Mouse (Mus musculus) embryonic facial prominence, embryonic 14.5 days (tissue): Measurements from ENCODE around the gene Mov10l1. TPM values are rescaled to one million over a fixed set of nuclear protein-coding genes. Genes with fewer than 3 reads are reported as not detected.

Source experiments
- ATAC-seq: fragments of 200-750 bp; cut with Nextera tagmentation; 2 replicates; pipeline ENCODE4 v1.8.0; 2017; ENCODE audit warnings: low read depth, moderate number of reproducible peaks, moderate TSS enrichment
- DNase-seq: peaks from one replicate; pipeline ENCODE4 v3.0.0-alpha.2; 2015; ENCODE audit warnings: low spot score
- H3K27ac ChIP-seq: fragments of 300-500 bp; sonication (generic); replicated peaks from 2 replicates; pipeline ENCODE4 v1.5.1; 2014; ENCODE audit warnings: low read depth, mild to moderate bottlenecking, low read length, moderate library complexity
- H3K27me3 ChIP-seq: fragments of 300-500 bp; sonication (generic); replicated peaks from 2 replicates; pipeline ENCODE4 v1.6.1; 2014; ENCODE audit warnings: low read length; ENCODE audit not compliant: control insufficient read depth, insufficient read depth
- H3K36me3 ChIP-seq: fragments of 300-500 bp; sonication (generic); 2 replicates; pipeline ENCODE4 v1.6.1; 2014; ENCODE audit warnings: low read length, mixed read lengths; ENCODE audit not compliant: control insufficient read depth, insufficient read depth
- H3K4me1 ChIP-seq: fragments of 300-500 bp; sonication (generic); 2 replicates; pipeline ENCODE4 v1.6.1; 2014; ENCODE audit warnings: antibody characterized with exemption, low read length; ENCODE audit not compliant: control insufficient read depth, insufficient read depth
- H3K4me2 ChIP-seq: fragments of 300-500 bp; sonication (generic); 2 replicates; pipeline ENCODE4 v1.6.1; 2014; ENCODE audit warnings: low read depth, mild to moderate bottlenecking, low read length, moderate library complexity, mixed read lengths
- H3K4me3 ChIP-seq: fragments of 300-500 bp; sonication (generic); 2 replicates; pipeline ENCODE4 v1.5.1; 2014; ENCODE audit warnings: low read depth, mild to moderate bottlenecking, low read length
- H3K9ac ChIP-seq: fragments of 300-500 bp; sonication (generic); 2 replicates; pipeline ENCODE4 v1.6.1; 2014; ENCODE audit warnings: low read depth, mild to moderate bottlenecking, low read length, moderate library complexity, mixed read lengths
- H3K9me3 ChIP-seq: fragments of 300-500 bp; sonication (generic); 2 replicates; pipeline ENCODE4 v1.6.1; 2016; ENCODE audit warnings: low read length; ENCODE audit not compliant: control insufficient read depth
- WGBS: fragments of 180-500 bp; shearing (Covaris S2); extraction: QIAGEN DNeasy Blood & Tissue Kit; methylation state at CpG from one replicate; pipeline ENCODE4 v1.1.7; 2014; 5-methylcytosine and 5-hydroxymethylcytosine counted together
- polyA plus RNA-seq: library from polyadenylated mRNA; unstranded; fragments of >200 nt; fragmentation: Nextera tagmentation; extraction: Ambion mirVana; gene quantifications from 2 replicates; pipeline ENCODE4 v1.2.1, GENCODE M21; 2014

Gene Mov10l1
- polyA plus RNA-seq, 1 experiment from 2014 or later = 0.26 TPM

- no peak for DNase-seq
- Histone ChIP-seq H3K9me3 (no peaks in the 10 kb centered on the region), H3K9ac (no peak overlapping the region), H3K4me2 (no peak overlapping the region), H3K4me1 (no peaks in the 10 kb centered on the region), H3K27me3 (peaks cover 59% of the 10 kb centered on the region), H3K27ac (no peak overlapping the region), H3K36me3 (no peaks in the 10 kb centered on the region), H3K4me3 (no peak overlapping the region)
- 80% methylated on average over 5 of the region's 5 CpGs for whole genome bisulfite sequencing
- no peak for ATAC-seq
Measured at GRCm38 (mm10) chr15:89062518-89062910, 79.8 kb downstream of the Mov10l1 start.

GRCm38 (mm10) chr15:89063001-89063400 is 80.3 kb downstream of the Mov10l1 start:
- H3K4me1 ChIP-seq = no peaks in the 10 kb centered on the region
- no peak overlapping the region for H3K27ac ChIP-seq
- DNase-seq (no peak), ATAC-seq (no peak)
- no peaks in the 10 kb centered on the region for H3K36me3 ChIP-seq
- no peak overlapping the region for H3K4me2 ChIP-seq
- no peaks in the 10 kb centered on the region for H3K9me3 ChIP-seq
- no peak overlapping the region for H3K4me3 ChIP-seq
- 69% methylated on average over 7 of the region's 7 CpGs for WGBS
- peaks cover 58% of the 10 kb centered on the region for H3K27me3 ChIP-seq
- H3K9ac ChIP-seq = no peak overlapping the region

GRCm38 (mm10) chr15:89063536-89063935 is 80.8 kb downstream of the Mov10l1 start:
- H3K27ac ChIP-seq = no peak overlapping the region
- H3K4me2 ChIP-seq = no peak overlapping the region
- no peaks in the 10 kb centered on the region for H3K36me3 ChIP-seq
- no peaks in the 10 kb centered on the region for H3K9me3 ChIP-seq
- no peak for ATAC-seq
- no peak overlapping the region for H3K4me3 ChIP-seq
- H3K4me1 ChIP-seq = no peaks in the 10 kb centered on the region
- no peak overlapping the region for H3K9ac ChIP-seq
- H3K27me3 ChIP-seq = peaks cover 58% of the 10 kb centered on the region
- no peak for DNase-seq
- 79% methylated on average over 6 of the region's 6 CpGs for WGBS

- Histone ChIP-seq H3K4me1 (no peaks in the 10 kb centered on the region), H3K27ac (no peak overlapping the region), H3K4me2 (no peak overlapping the region), H3K9me3 (no peaks in the 10 kb centered on the region), H3K36me3 (no peaks in the 10 kb centered on the region), H3K4me3 (no peak overlapping the region), H3K9ac (no peak overlapping the region), H3K27me3 (peaks cover 57% of the 10 kb centered on the region)
- DNase-seq (no peak), ATAC-seq (no peak)
- 85% methylated on average over 5 of the region's 5 CpGs for WGBS
Measured at GRCm38 (mm10) chr15:89064891-89065290, 82.2 kb downstream of the Mov10l1 start.

- peak overlapping the region; percentile 5; the same call in 1 of the 2 replicates for H3K4me2 ChIP-seq
- H3K27me3 ChIP-seq = peaks cover 38% of the 10 kb centered on the region
- 38% methylated on average over 35 of the region's 35 CpGs for WGBS
- no peaks in the 10 kb centered on the region for H3K4me1 ChIP-seq
- ATAC-seq = no peak
- no peaks in the 10 kb centered on the region for H3K36me3 ChIP-seq
- no peaks in the 10 kb centered on the region for H3K9me3 ChIP-seq
- DNase-seq = no peak
- H3K4me3 ChIP-seq = peak overlapping the region; percentile 10
- H3K9ac ChIP-seq = 0 out of 2 replicates have a peak overlapping the region, but pooled peaks have one; percentile 10
- no peak overlapping the region for H3K27ac ChIP-seq
Measured at GRCm38 (mm10) chr15:89067609-89068008, 84.9 kb downstream of the Mov10l1 start.

GRCm38 (mm10) chr15:89068226-89068625 is 85.5 kb downstream of the Mov10l1 start:
- H3K36me3 ChIP-seq = no peaks in the 10 kb centered on the region
- peaks cover 38% of the 10 kb centered on the region for H3K27me3 ChIP-seq
- H3K9me3 ChIP-seq = no peaks in the 10 kb centered on the region
- H3K4me1 ChIP-seq = no peaks in the 10 kb centered on the region
- H3K9ac ChIP-seq = no peak overlapping the region
- WGBS = 39% methylated on average over 26 of the region's 26 CpGs
- no peak overlapping the region for H3K27ac ChIP-seq
- peak overlapping the region; percentile 10; the same call in 1 of the 2 replicates for H3K4me3 ChIP-seq
- ATAC-seq = no peak
- no peak for DNase-seq
- no peak overlapping the region; the same call in 1 of the 2 replicates for H3K4me2 ChIP-seq

- peaks cover 38% of the 10 kb centered on the region for H3K27me3 ChIP-seq
Measured at GRCm38 (mm10) chr15:89069336-89069840, 86.7 kb downstream of the Mov10l1 start.

GRCm38 (mm10) chr15:89070606-89071005 is 87.9 kb downstream of the Mov10l1 start:
- 77% methylated on average over 24 of the region's 24 CpGs for WGBS
- H3K9ac ChIP-seq = no peak overlapping the region
- peaks cover 35% of the 10 kb centered on the region for H3K27me3 ChIP-seq
- no peaks in the 10 kb centered on the region for H3K9me3 ChIP-seq
- H3K4me1 ChIP-seq = peaks cover 12% of the 10 kb centered on the region
- no peak for DNase-seq
- no peak for ATAC-seq
- H3K27ac ChIP-seq = no peak overlapping the region
- no peaks in the 10 kb centered on the region for H3K36me3 ChIP-seq
- no peak overlapping the region for H3K4me2 ChIP-seq
- H3K4me3 ChIP-seq = no peak overlapping the region

More at GRCm38 (mm10) chr15:89069336-89069840, 86.7 kb downstream of the Mov10l1 start:
- Histone ChIP-seq H3K36me3 (no peaks in the 10 kb centered on the region), H3K4me2 (no peak overlapping the region), H3K4me1 (peaks cover under 1% of the 10 kb centered on the region; the same call in 1 of the 2 replicates), H3K27ac (no peak overlapping the region), H3K4me3 (no peak overlapping the region), H3K9ac (no peak overlapping the region), H3K9me3 (no peaks in the 10 kb centered on the region)
- no peak for DNase-seq
- no peak for ATAC-seq
- WGBS = 72% methylated on average over 18 of the region's 19 CpGs

GRCm38 (mm10) chr15:89073993-89074603 is 91.4 kb downstream of the Mov10l1 start:
- Histone ChIP-seq H3K27ac (no peak overlapping the region), H3K4me1 (peaks cover 31% of the 10 kb centered on the region), H3K4me3 (no peak overlapping the region), H3K9me3 (no peaks in the 10 kb centered on the region), H3K27me3 (peaks cover 4% of the 10 kb centered on the region), H3K4me2 (no peak overlapping the region), H3K36me3 (no peaks in the 10 kb centered on the region), H3K9ac (no peak overlapping the region)
- WGBS = 72% methylated on average over 10 of the region's 10 CpGs
- DNase-seq = no peak
- no peak for ATAC-seq
